Mouse (Mus musculus): ENCODE results near the gene Cenps. TPM values are rescaled to one million over a fixed set of nuclear protein-coding genes. Genes with fewer than 3 reads are reported as not detected.
A peak's percentile ranks its signal among the peaks of the same experiment; 100 is the strongest.

The Cenps gene
- total RNA-seq, 2 experiments from 2014 or later = 23.8 to 28.4 TPM

GRCm38 (mm10) chr4:149159203-149159602 is 21.8 kb upstream of the Cenps start:
- DNase-seq (ENCODE audit: low spot score in 2 of 2) = no peak

DNA sequence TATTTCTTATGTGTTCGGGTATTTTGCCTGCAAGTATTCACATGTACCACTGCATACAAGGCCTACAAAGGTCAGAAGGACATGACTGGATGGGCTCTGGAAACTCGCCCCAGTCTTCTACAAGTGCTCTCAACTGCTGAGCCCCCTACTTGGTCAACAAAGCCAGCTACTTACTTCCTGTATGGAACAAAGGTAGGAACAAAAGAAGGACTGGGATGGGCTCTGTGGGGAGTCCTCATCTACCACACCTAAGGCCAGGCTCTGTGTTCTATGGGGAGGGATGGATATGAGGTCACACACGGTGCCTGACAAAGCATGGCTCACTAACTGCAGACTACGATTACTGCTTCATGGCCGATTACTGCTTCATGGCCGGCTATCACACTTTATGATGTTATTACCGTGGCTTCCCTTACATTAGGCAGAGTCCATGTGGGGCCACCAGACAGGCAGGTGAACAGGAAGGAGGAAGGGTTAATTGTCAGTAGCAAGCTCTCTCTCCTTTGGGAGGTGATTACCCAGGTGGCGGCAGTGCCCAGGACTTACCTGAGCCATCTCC is 20.1 kb upstream of the Cenps start:
- no peak for DNase-seq (ENCODE audit: low spot score in 2 of 2)

DNA sequence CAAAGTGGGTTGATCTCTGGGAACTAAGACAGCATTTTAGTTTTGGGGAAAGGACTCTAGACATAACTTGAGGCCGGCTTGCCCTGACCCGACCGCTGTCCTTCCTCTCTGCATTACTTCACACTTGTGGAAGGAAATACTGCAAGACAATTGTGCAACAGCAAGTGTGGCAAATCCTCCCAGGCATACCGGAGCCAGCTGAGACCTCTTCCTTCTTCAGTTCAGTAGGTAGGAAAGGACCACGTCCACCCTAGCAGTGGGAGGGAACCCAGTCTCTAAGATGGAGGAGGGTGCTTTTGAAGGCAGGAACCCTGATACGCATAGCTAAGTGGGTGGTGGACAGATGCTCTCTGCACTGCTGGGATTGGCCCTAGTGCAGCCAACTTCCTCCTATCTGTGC is 18.3 kb upstream of the Cenps start:
- DNase-seq (ENCODE audit: low spot score in 2 of 2) = no peak

DNA sequence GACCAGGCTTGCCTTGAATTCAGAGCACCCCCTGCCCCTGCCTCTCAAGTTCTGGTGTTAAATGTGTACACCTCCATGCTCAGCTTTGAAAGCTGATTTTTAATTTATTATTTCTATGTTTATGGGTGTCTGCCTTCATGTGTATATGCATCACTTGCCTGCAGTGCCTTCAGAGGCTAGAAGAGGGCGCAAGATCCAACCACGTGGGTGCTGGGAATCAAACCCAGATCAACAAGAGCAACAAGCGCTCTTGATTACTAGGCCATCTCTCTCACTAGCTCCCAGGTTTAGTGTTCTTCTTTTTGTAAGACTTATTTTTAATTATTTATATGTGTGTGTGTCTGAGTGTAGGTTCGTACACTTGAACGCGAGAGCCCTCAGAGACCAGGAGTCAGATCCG is 17.4 kb upstream of the Cenps start:
- no peak for DNase-seq (ENCODE audit: low spot score in 2 of 2)

DNA sequence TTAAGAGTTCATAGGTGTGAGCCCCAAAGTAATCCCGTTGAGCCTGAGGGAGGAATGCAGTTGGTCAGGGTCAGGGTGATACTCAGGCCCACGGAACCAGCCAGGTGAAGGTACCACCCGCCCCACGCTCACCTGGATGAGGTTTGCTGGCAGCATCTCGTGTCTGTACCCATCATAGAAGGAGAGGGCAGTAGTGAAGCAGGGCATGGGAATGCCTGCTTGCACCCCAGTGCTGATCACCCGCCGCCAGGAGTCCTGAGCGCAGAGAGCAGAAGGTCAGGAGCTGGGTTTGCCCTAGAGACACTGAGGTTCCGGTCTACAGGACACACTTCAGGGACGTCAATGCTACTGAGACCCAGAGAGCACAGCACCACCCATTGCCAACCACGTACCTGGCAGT is 13.3 kb upstream of the Cenps start:
- DNase-seq (ENCODE audit: low spot score in 2 of 2) = no peak

- DNase-seq (ENCODE audit: low spot score in 2 of 2) = no peak
Measured at GRCm38 (mm10) chr4:149150256-149150655, 12.8 kb upstream of the Cenps start.

- DNase-seq (ENCODE audit: low spot score in 2 of 2) = no peak
Measured at GRCm38 (mm10) chr4:149149611-149150010, 12.2 kb upstream of the Cenps start.

DNA sequence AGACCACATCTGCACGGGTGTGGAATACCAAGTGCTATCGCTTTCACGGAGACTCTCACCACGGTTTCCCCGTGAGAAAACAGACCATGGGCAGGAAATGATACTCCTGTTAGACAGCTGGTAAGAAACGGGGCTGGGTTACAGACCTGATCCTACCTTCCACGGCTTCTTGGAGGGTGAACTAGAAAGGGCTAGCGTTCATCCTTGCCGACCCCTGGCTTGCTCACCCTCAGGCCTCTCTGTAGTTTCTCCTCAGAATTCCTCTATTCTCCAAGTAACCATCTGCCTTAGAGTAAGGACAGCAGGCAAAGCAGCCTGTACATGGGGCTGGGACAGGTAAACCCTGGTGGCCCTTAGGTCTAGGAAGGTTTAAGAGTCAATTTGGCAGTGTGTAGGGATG is 11.8 kb upstream of the Cenps start:
- DNase-seq (ENCODE audit: low spot score in 2 of 2) = no peak

- no peak for DNase-seq (ENCODE audit: low spot score in 2 of 2)
Measured at GRCm38 (mm10) chr4:149148084-149148483, 10.7 kb upstream of the Cenps start.

GRCm38 (mm10) chr4:149147528-149147927 is 10.1 kb upstream of the Cenps start:
- no peak for DNase-seq (ENCODE audit: low spot score in 2 of 2)

DNA sequence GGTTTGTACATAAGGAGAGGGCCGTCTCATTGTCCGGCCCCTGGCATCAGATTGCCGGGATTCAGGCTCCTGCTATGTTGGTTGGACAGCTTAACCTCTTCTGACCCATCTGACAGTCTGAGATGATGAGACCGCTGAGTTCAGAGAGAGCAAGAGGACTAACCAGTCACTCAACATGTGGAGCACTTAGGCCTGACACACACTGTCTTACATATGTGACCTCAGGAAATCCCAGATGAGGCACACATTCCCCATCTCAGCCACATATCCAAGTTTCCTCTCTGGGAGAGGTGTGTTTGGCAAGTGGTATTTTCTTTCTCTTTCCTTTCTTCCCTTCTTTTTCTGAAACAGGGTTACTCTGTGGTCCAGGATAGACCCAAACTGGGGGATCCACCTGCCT is 7.7 kb upstream of the Cenps start:
- no peak for DNase-seq (ENCODE audit: low spot score in 2 of 2)

GRCm38 (mm10) chr4:149144459-149144858 is 7.0 kb upstream of the Cenps start:
- DNase-seq (ENCODE audit: low spot score in 2 of 2) = peak; percentile 88

- no peak for DNase-seq (ENCODE audit: low spot score in 2 of 2)
Measured at GRCm38 (mm10) chr4:149143594-149143993, 6.2 kb upstream of the Cenps start.

GRCm38 (mm10) chr4:149138515-149138914 is 1.1 kb upstream of the Cenps start:
- DNase-seq (ENCODE audit: low spot score in 2 of 2) = no peak

- peak in 1 of 2 experiments; percentile 22 for DNase-seq (ENCODE audit: low spot score in 2 of 2)
Measured at GRCm38 (mm10) chr4:149136116-149136850, 1.1 kb downstream of the Cenps start.

DNA sequence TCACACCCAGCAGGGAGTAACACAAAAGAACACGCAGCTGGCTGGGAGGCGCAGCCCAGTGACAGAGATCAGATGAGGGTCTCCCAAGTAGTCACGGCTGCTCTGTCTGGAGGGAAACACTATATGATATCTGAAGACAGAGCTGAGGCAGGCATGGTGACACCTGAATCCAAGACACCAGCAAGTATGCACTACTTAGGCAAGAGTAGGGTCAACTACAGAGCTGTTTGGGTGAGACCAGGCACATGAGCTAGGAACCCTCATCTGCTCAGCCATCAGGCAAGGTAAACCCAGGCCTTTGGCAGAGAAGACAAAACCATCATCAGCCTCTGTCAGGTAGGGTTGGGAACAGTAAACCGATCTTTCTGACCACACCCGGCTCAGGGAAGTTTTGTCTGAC is 4.0 kb downstream of the Cenps start:
- DNase-seq (ENCODE audit: low spot score in 2 of 2) = no peak

GRCm38 (mm10) chr4:149131789-149132565 is 5.5 kb downstream of the Cenps start:
- no peak for DNase-seq (ENCODE audit: low spot score in 2 of 2)

- DNase-seq (ENCODE audit: low spot score in 2 of 2) = no peak
Measured at GRCm38 (mm10) chr4:149131021-149131752, 6.2 kb downstream of the Cenps start.

- no peak for DNase-seq (ENCODE audit: low spot score in 2 of 2)
Measured at GRCm38 (mm10) chr4:149128467-149128866, 9.0 kb downstream of the Cenps start.

DNA sequence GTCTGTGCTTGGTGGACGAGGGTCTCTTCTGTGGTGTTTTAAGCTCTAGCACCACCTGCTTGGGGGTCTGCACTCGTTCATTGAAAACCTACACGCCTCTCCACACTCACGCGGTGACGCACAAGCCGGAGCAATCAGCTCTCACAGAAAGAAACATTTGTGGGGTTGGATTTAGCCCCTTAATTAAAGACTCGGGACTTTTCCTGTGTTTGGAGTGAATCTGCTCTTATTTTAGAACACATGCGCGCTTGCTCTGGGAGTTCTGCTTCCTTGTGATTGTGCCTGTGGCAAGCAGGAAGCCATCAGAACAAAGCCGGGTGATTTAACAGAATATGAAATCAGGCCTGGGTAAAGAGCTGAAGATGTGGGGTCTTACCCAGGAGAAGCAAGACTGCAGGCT is 10.8 kb downstream of the Cenps start, which contains the start of gene Cort:
Gene Cort (minus strand): TSS at position 101 of the 400 bp plus-strand sequence.
- DNase-seq (ENCODE audit: low spot score in 2 of 2) = no peak

DNA sequence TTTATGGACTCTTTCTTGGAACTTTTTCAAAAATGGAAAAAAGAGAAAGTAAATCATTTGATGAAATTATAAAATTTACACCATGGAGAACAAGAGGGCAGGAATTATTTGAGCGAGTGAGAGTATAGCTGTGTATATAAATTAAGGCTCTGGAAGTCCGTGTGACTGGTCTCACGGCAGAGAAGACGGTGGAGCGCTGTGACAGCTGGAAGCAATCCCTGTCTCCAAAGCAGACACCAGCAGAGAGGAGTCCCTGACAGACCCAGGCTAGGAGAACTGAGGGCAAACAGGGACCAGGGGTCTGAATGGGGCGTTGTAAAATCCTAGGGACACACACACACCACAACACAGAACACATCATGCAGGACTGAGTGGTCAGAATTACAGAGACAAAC is 11.3 kb downstream of the Cenps start:
- DNase-seq (ENCODE audit: low spot score in 2 of 2) = no peak
